Mouse (Mus musculus) retina, embryonic 14.5 days (tissue): Measurements from ENCODE around the gene Rad23a.
A peak's percentile ranks its signal among the peaks of the same experiment; 100 is the strongest.

ENCODE experiments used
- DNase-seq: peaks from one replicate; pipeline ENCODE4 v3.0.0-alpha.2; 2015; ENCODE audit warnings: low spot score

Gene Rad23a

DNA sequence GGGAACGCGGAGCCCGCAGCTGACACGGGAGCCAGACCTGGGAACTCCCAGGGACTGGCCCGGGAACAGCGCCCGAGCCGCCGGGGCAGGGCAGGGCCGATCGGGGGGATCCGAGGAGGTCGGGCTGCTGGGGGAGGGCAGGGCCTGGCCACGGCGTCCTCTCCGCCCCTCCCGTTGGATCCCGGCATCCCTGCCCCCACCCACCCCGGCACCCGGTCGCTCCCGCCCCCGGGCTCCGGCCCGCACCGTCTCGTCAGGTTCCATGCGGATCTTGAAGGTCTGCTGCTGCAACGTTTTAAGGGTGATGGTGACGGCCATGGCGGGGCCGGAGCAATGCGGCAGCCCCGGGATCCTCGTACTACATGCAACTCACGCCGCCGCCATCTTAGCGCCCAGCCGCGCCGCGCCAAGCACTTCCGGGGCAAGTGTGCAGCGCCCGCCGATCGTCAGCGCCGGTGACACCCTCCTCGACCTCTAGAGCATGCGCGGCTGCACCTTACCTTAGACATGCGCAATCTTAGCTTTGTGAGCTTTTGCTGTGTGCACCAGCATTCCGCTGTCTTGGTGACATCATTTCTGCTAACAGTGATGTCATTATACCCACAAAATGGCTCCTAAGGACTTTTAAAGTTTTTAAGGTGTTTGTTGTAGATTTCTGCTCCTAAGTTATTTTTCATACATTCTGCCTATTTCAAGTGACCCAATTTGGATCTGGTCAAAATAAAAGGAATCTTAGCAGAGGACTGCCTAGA, at the start of gene Rad23a:
Gene Rad23a, minus strand, starts transcription at position 418 of the 752 bp plus-strand sequence.
- DNase-seq, result peak; percentile 96

DNA sequence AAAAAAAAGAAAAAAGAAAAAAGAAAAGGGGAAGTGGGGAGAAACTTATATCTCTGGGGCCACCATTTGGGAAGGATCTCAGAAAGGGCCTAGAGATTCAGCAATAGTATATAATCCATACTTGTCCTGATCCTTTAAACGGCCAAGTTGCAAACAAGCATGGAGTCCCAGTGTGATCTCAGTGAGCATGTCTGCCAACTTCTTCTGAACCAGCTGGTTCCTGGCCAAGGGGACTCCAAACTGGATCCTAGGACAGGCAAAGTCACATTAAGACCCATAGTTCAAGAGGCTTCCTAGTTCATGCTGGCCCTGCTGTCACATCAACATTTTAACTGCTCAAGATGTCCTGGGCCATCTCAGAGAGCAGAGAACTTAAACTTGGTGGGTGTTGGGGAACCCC, 48.7 kb upstream of the Rad23a start:
- DNase-seq, result no peak

DNA sequence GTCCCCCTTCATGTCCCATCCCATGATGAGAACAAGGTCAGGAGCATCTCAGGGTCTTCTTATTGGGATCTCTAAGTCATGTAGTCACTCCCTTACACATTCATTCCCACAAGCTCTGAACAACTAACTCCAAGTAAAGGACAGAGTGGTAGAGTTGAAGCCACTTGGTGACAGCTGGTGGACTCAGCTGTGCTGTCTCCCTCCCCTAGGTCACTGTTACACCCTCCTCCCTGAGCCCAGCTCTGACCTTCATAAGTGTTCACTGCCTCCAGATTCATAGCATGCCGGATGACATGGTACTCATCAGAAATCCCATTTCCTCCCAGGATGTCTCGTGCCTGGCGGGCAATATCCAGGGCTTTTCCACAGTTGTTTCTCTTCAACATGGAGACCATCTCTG, 47.8 kb upstream of the Rad23a start:
- no peak for DNase-seq

- DNase-seq, result no peak
Observed at GRCm38 (mm10) chr8:84884728-84885127, 44.3 kb upstream of the Rad23a start.

DNA sequence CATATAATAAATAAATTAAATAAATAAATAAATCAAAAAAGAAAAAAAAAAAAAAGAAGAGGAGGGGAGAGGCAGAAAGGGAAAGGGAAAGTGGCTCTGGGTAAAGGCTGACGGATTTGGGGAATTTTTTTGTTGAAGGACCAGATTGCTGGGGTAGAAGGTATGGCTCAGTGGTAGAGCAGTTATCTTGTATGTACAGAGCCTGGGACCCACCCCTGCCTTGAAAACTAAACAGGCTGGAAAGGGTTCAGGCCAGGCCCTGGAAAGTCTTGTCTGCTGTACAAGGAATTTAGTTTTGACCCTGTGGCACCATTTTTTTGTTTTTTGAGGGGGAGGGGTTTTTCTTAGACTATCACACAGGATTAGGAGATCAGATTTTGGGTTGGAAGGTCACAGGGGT, 38.5 kb upstream of the Rad23a start:
- no peak for DNase-seq

GRCm38 (mm10) chr8:84877297-84878035, 37.0 kb upstream of the Rad23a start:
- DNase-seq, result no peak

- DNase-seq, result no peak
Observed at GRCm38 (mm10) chr8:84874339-84874738, 33.9 kb upstream of the Rad23a start.

DNA sequence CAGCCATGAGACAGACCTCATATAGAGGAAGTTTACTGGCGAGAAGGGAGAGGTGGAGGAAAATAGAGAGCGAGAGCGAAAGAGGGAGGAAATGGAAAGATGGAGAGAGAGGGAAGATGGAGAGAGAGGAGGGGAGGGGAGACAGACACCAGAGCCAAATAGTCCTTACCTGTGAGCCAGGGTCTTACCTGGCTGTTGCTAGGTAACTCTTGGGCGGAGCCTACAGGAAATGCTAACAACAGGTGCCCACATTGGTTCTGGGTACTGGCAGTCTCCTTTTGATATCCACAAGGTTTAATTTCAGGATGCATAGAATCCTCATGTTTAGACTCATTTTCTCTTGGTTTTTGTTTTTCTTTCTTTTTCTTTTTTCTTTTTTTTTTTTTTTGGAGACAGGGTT, 32.6 kb upstream of the Rad23a start:
- no peak for DNase-seq

- peak; percentile 37 for DNase-seq
Observed at GRCm38 (mm10) chr8:84872309-84872965, 32.0 kb upstream of the Rad23a start.

- peak; percentile 63 for DNase-seq
Observed at GRCm38 (mm10) chr8:84871376-84872308, 31.2 kb upstream of the Rad23a start, which contains the start of gene Syce2. Gene Syce2, plus strand, starts transcription at chr8:84872111.

DNA sequence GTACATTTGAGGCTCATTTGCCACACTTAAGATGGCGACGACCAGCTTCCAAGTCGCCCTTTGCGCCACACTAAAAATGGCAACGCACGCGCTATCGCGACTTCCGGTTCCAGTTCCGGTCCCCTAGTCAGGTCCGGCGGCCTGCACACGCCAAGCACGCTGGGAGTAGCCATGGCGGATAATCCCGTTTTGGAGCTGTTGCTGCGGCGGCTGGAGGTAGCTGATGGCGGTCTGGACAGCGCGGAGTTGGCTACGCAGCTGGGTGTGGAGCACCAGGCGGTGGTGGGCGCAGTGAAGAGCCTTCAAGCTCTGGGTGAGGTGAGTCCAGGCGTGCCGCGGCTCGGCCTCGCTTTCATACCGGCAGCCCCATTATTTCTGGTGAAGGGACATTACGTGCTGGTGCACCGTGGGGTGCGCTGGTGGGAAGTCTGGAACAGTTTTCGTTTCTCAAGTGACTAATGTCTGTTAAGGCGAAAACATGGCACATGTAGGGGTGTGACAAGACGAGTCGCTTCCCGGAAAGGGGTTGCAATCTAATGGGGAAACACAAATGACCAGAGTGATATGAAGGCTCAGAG, 16.5 kb upstream of the Rad23a start, which contains the start of gene Farsa:
Gene Farsa, plus strand, starts transcription at position 126 of the 578 bp plus-strand sequence.
- DNase-seq, result peak; percentile 97

DNA sequence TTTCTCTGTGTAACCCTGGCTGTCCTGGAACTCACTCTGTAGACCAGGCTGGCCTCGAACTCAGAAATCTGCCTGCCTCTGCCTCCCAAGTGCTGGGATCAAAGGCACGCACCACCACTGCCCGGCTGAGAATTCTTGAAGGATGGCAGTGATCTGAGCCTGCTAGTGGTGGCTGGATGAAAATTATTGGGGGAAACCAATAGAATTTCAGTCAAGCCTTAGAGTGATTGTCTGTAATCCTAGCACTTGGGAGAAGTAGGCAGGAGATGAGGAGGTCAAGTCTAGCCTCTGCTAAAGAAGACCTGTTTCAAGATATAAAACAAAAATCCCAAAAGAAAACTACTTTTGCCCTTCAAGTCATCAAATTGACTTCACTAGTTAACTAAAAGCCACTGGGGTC, 16.0 kb upstream of the Rad23a start:
- DNase-seq, result no peak

- DNase-seq, result no peak
Observed at GRCm38 (mm10) chr8:84847684-84848435, 7.4 kb upstream of the Rad23a start.

- peak; percentile 100 for DNase-seq
Observed at GRCm38 (mm10) chr8:84846722-84847572, 6.5 kb upstream of the Rad23a start, which contains the start of gene Calr. Gene Calr, minus strand, starts transcription at chr8:84846934.

DNA sequence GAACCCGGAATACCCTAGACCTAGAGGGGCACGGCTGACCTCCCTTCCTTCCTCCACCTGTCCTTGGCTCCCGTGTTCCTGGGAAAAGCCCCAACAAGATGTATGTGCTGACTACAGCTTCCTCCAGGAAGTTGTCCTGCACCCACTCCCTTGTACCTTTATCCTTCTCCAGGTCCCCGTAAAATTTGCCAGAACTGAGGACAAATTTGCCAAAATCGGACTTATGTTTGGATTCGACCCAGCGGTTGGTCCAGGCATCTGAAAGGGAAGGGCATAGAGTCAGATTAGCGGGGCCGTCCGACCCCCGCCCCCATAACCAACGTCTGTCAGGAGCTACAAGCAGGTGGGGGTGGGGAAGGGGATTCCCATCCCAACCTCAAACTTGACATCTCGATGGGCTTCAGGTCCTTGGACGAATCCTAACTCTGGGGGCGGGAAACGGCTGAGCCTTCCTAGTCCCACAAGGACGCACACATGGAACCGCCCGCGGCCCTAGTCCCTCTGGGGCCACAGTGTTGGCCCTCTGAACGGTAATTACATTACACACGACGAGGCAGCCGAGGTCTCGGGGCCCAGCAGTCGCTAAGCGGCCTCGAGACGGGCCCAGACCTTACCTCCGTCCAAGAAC, 5.7 kb upstream of the Rad23a start:
- no peak for DNase-seq

- DNase-seq, result peak; percentile 69
Observed at GRCm38 (mm10) chr8:84845355-84846093, 5.1 kb upstream of the Rad23a start.

DNA sequence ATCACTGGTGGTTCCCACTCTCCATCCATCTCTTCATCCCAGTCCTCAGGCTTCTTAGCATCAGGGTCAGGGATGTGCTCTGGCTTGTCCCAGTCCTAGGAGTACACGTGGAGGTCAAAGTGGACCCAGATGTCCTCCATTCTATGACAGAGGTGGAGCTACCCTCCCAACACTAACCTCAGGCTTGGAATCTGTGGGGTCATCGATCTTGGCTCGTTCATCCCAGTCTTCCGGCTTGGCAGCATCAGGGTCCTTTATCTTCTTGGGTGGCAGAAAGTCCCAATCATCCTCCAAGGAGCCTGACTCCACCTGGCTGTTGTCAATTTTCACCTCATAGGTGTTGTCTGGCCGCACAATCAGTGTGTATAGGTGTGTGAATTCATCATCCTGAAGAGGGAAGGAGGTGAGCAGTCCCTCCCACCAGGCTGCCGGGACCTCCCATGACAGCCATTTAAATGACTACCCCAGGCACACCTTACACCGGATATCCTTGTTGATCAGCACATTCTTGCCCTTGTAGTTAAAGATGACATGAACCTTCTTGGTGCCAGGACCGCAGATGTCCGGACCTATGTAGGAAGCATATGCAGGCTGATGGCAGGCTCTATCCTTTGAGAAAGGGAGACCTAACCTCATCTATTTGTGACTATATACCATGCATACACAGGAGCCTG, 4.1 kb upstream of the Rad23a start:
- DNase-seq, result no peak

- no peak for DNase-seq
Observed at GRCm38 (mm10) chr8:84841514-84841913, 1.0 kb upstream of the Rad23a start.
